Mouse (Mus musculus): ENCODE measurements at regions not wholly inside any gene's neighbourhood (a gene's known extent, or its start where the extent isn't known, plus 50 kb on each side); places are given as distances from the start of the nearest gene placed in this dataset.

GRCm38 (mm10) chr7:125262672-125263365 is 181.7 kb upstream of the Kdm8 start:
- DNase-seq (ENCODE audit: low spot score in 2 of 2), result no peak

- DNase-seq (ENCODE audit: low spot score in 2 of 2), result no peak
These were observed 180.7 kb upstream of the Kdm8 start for GRCm38 (mm10) chr7:125263756-125264155.

- no peak for DNase-seq (ENCODE audit: low spot score in 2 of 2)
These were observed 173.8 kb upstream of the Kdm8 start for GRCm38 (mm10) chr7:125270711-125271110.

GRCm38 (mm10) chr7:125271356-125271755 is 173.1 kb upstream of the Kdm8 start:
- DNase-seq (ENCODE audit: low spot score in 2 of 2), result no peak

- no peak for DNase-seq (ENCODE audit: low spot score in 2 of 2)
These were observed 163.1 kb upstream of the Kdm8 start for GRCm38 (mm10) chr7:125281371-125281770.

GRCm38 (mm10) chr7:125295226-125295625 is 149.2 kb upstream of the Kdm8 start:
- no peak for DNase-seq (ENCODE audit: low spot score in 2 of 2)

GRCm38 (mm10) chr7:125308433-125308832 is 136.0 kb upstream of the Kdm8 start:
- DNase-seq (ENCODE audit: low spot score in 2 of 2), result no peak

- DNase-seq (ENCODE audit: low spot score in 2 of 2), result no peak
These were observed 133.5 kb upstream of the Kdm8 start for GRCm38 (mm10) chr7:125310971-125311370.

- DNase-seq (ENCODE audit: low spot score in 2 of 2), result no peak
These were observed 130.9 kb upstream of the Kdm8 start for GRCm38 (mm10) chr7:125313604-125314003.

- no peak for DNase-seq (ENCODE audit: low spot score in 2 of 2)
These were observed 109.7 kb upstream of the Kdm8 start for GRCm38 (mm10) chr7:125334769-125335168.

- no peak for DNase-seq (ENCODE audit: low spot score in 2 of 2)
These were observed 108.8 kb upstream of the Kdm8 start for GRCm38 (mm10) chr7:125335586-125336165.

GRCm38 (mm10) chr7:125336826-125337225 is 107.7 kb upstream of the Kdm8 start:
- DNase-seq (ENCODE audit: low spot score in 2 of 2), result no peak

GRCm38 (mm10) chr7:125338177-125338751 is 106.2 kb upstream of the Kdm8 start:
- no peak for DNase-seq (ENCODE audit: low spot score in 2 of 2)

GRCm38 (mm10) chr7:125340326-125340905 is 104.1 kb upstream of the Kdm8 start:
- DNase-seq (ENCODE audit: low spot score in 2 of 2), result no peak

- no peak for DNase-seq (ENCODE audit: low spot score in 2 of 2)
These were observed 94.9 kb upstream of the Kdm8 start for GRCm38 (mm10) chr7:125349606-125350005.

GRCm38 (mm10) chr7:125354211-125354610 is 90.3 kb upstream of the Kdm8 start:
- no peak for DNase-seq (ENCODE audit: low spot score in 2 of 2)

- DNase-seq (ENCODE audit: low spot score in 2 of 2), result no peak
These were observed 89.5 kb upstream of the Kdm8 start for GRCm38 (mm10) chr7:125354956-125355355.

- no peak for DNase-seq (ENCODE audit: low spot score in 2 of 2)
These were observed 86.5 kb upstream of the Kdm8 start for GRCm38 (mm10) chr7:125358016-125358415.

GRCm38 (mm10) chr7:125383021-125383420 is 61.5 kb upstream of the Kdm8 start:
- DNase-seq (ENCODE audit: low spot score in 2 of 2), result no peak

GRCm38 (mm10) chr7:125384171-125384570 is 60.3 kb upstream of the Kdm8 start:
- DNase-seq (ENCODE audit: low spot score in 2 of 2), result no peak

GRCm38 (mm10) chr7:125392536-125392935 is 51.9 kb upstream of the Kdm8 start:
- peak; percentile 35 to 48 for DNase-seq (ENCODE audit: low spot score in 2 of 2)

- no peak for DNase-seq (ENCODE audit: low spot score in 2 of 2)
These were observed 51.2 kb upstream of the Kdm8 start for GRCm38 (mm10) chr7:125393228-125393627.
